Mouse (Mus musculus): ENCODE data around the gene Ccl5. TPM values are rescaled to one million over a fixed set of nuclear protein-coding genes. Genes with fewer than 3 reads are reported as not detected.

Gene Ccl5
- polyA plus RNA-seq, 1 experiment: 70.3 TPM

- TF ChIP-seq CTCF (conservative IDR thresholded peaks at IDR 0.05; ENCODE audit: insufficient read depth, insufficient read length, low read depth, low read length) (no peak), POLR2A (IDR thresholded peaks at IDR 0.05; ENCODE audit: low read depth, low read length) (no peak)
- Histone ChIP-seq H3K4me1 (ENCODE audit: control insufficient read depth, insufficient read depth, low read length) (no peaks in the 10 kb centered on the region), H3K36me3 (ENCODE audit: control insufficient read depth, insufficient read depth, low read length) (no peaks in the 10 kb centered on the region), H3K27me3 (replicated peaks; ENCODE audit: control insufficient read depth, insufficient read depth, low read length) (no peaks in the 10 kb centered on the region), H3K27ac (ENCODE audit: insufficient read depth, low read depth, low read length) (no peak overlapping the region), H3K4me3 (ENCODE audit: insufficient read depth, low read depth, low read length) (no peak overlapping the region)
- WGBS: 81% methylated on average over 12 of the region's 12 CpGs
- no peak for DNase-seq
These were observed 1.3 kb downstream of the Ccl5 start for GRCm38 (mm10) chr11:83529024-83529423.

- WGBS: 94% methylated on average over 3 of the region's 3 CpGs
- no peaks in the 10 kb centered on the region for H3K27me3 ChIP-seq (replicated peaks; ENCODE audit: control insufficient read depth, insufficient read depth, low read length)
These were observed 8.2 kb downstream of the Ccl5 start, which contains the start of gene Heatr9 for GRCm38 (mm10) chr11:83522075-83522474. Heatr9 (minus strand) TSS chr11:83522175.

GRCm38 (mm10) chr11:83518371-83518770 lies 11.9 kb downstream of the Ccl5 start:
- no peak for DNase-seq
- Histone ChIP-seq H3K4me3 (ENCODE audit: insufficient read depth, low read depth, low read length) (no peak overlapping the region), H3K27ac (ENCODE audit: insufficient read depth, low read depth, low read length) (no peak overlapping the region), H3K36me3 (ENCODE audit: control insufficient read depth, insufficient read depth, low read length) (no peaks in the 10 kb centered on the region), H3K27me3 (replicated peaks; ENCODE audit: control insufficient read depth, insufficient read depth, low read length) (no peaks in the 10 kb centered on the region), H3K4me1 (ENCODE audit: control insufficient read depth, insufficient read depth, low read length) (no peaks in the 10 kb centered on the region)
- TF ChIP-seq POLR2A (IDR thresholded peaks at IDR 0.05; ENCODE audit: low read depth, low read length) (no peak), CTCF (conservative IDR thresholded peaks at IDR 0.05; ENCODE audit: insufficient read depth, insufficient read length, low read depth, low read length) (no peak)
- WGBS: 85% methylated on average over 6 of the region's 6 CpGs

More at GRCm38 (mm10) chr11:83522075-83522474, 8.2 kb downstream of the Ccl5 start, which contains the start of gene Heatr9:
- Histone ChIP-seq H3K36me3 (ENCODE audit: control insufficient read depth, insufficient read depth, low read length) (no peaks in the 10 kb centered on the region), H3K4me3 (ENCODE audit: insufficient read depth, low read depth, low read length) (no peak within 1 kb of the TSS), H3K27ac (ENCODE audit: insufficient read depth, low read depth, low read length) (no peak within 1 kb of the TSS), H3K4me1 (ENCODE audit: control insufficient read depth, insufficient read depth, low read length) (no peaks in the 10 kb centered on the region)
- DNase-seq: no peak
- TF ChIP-seq POLR2A (IDR thresholded peaks at IDR 0.05; ENCODE audit: low read depth, low read length) (no peak), CTCF (conservative IDR thresholded peaks at IDR 0.05; ENCODE audit: insufficient read depth, insufficient read length, low read depth, low read length) (no peak)

GRCm38 (mm10) chr11:83517153-83517552 lies 13.2 kb downstream of the Ccl5 start:
- Histone ChIP-seq H3K27ac (ENCODE audit: insufficient read depth, low read depth, low read length) (no peak overlapping the region), H3K27me3 (replicated peaks; ENCODE audit: control insufficient read depth, insufficient read depth, low read length) (no peaks in the 10 kb centered on the region), H3K4me1 (ENCODE audit: control insufficient read depth, insufficient read depth, low read length) (no peaks in the 10 kb centered on the region), H3K36me3 (ENCODE audit: control insufficient read depth, insufficient read depth, low read length) (no peaks in the 10 kb centered on the region), H3K4me3 (ENCODE audit: insufficient read depth, low read depth, low read length) (no peak overlapping the region)
- DNase-seq: no peak
- TF ChIP-seq POLR2A (IDR thresholded peaks at IDR 0.05; ENCODE audit: low read depth, low read length) (no peak), CTCF (conservative IDR thresholded peaks at IDR 0.05; ENCODE audit: insufficient read depth, insufficient read length, low read depth, low read length) (no peak)

- TF ChIP-seq CTCF (conservative IDR thresholded peaks at IDR 0.05; ENCODE audit: insufficient read depth, insufficient read length, low read depth, low read length): no peak
- TF ChIP-seq POLR2A (IDR thresholded peaks at IDR 0.05; ENCODE audit: low read depth, low read length): no peak
- DNase-seq: no peak
- Histone ChIP-seq H3K4me3 (ENCODE audit: insufficient read depth, low read depth, low read length) (no peak overlapping the region), H3K27me3 (replicated peaks; ENCODE audit: control insufficient read depth, insufficient read depth, low read length) (no peaks in the 10 kb centered on the region), H3K36me3 (ENCODE audit: control insufficient read depth, insufficient read depth, low read length) (no peaks in the 10 kb centered on the region), H3K4me1 (ENCODE audit: control insufficient read depth, insufficient read depth, low read length) (no peaks in the 10 kb centered on the region), H3K27ac (ENCODE audit: insufficient read depth, low read depth, low read length) (no peak overlapping the region)
These were observed 20.8 kb downstream of the Ccl5 start for GRCm38 (mm10) chr11:83509521-83509920.

GRCm38 (mm10) chr11:83504308-83504707 lies 26.0 kb downstream of the Ccl5 start:
- no peak overlapping the region for H3K4me3 ChIP-seq (ENCODE audit: insufficient read depth, low read depth, low read length)
- H3K36me3 ChIP-seq (ENCODE audit: control insufficient read depth, insufficient read depth, low read length): peaks cover 11% of the 10 kb centered on the region; the same call in 1 of the 2 replicates
- no peak overlapping the region for H3K27ac ChIP-seq (ENCODE audit: insufficient read depth, low read depth, low read length)
- TF ChIP-seq CTCF (conservative IDR thresholded peaks at IDR 0.05; ENCODE audit: insufficient read depth, insufficient read length, low read depth, low read length): no peak
- no peak for TF ChIP-seq POLR2A (IDR thresholded peaks at IDR 0.05; ENCODE audit: low read depth, low read length)
- DNase-seq: no peak
- no peaks in the 10 kb centered on the region for H3K4me1 ChIP-seq (ENCODE audit: control insufficient read depth, insufficient read depth, low read length)
- WGBS: 84% methylated on average over 5 of the region's 5 CpGs
- no peaks in the 10 kb centered on the region for H3K27me3 ChIP-seq (replicated peaks; ENCODE audit: control insufficient read depth, insufficient read depth, low read length)

GRCm38 (mm10) chr11:83495571-83495970 lies 34.7 kb downstream of the Ccl5 start:
- no peak for DNase-seq
- WGBS: 89% methylated on average over 2 of the region's 2 CpGs
- no peaks in the 10 kb centered on the region for H3K27me3 ChIP-seq (replicated peaks; ENCODE audit: control insufficient read depth, insufficient read depth, low read length)
- H3K36me3 ChIP-seq (ENCODE audit: control insufficient read depth, insufficient read depth, low read length): peaks cover 1% of the 10 kb centered on the region; the same call in 1 of the 2 replicates
- TF ChIP-seq POLR2A (IDR thresholded peaks at IDR 0.05; ENCODE audit: low read depth, low read length) (no peak), CTCF (conservative IDR thresholded peaks at IDR 0.05; ENCODE audit: insufficient read depth, insufficient read length, low read depth, low read length) (no peak)
- H3K4me3 ChIP-seq (ENCODE audit: insufficient read depth, low read depth, low read length): no peak overlapping the region
- no peak overlapping the region for H3K27ac ChIP-seq (ENCODE audit: insufficient read depth, low read depth, low read length)
- H3K4me1 ChIP-seq (ENCODE audit: control insufficient read depth, insufficient read depth, low read length): no peaks in the 10 kb centered on the region
